Mouse (Mus musculus): ENCODE measurements around the gene Galnt9.
A peak's percentile ranks its signal among the peaks of the same experiment; 100 is the strongest.

Gene Galnt9

GRCm38 (mm10) chr5:110543951-110544690, at the start of gene Galnt9:
TSS of gene Galnt9 (plus strand) at chr5:110544355.
- no peak for DNase-seq (ENCODE audit: low spot score in 2 of 2)

GRCm38 (mm10) chr5:110494396-110494795, 49.8 kb upstream of the Galnt9 start:
- no peak for DNase-seq (ENCODE audit: low spot score in 2 of 2)

GRCm38 (mm10) chr5:110495051-110495450, 49.1 kb upstream of the Galnt9 start:
- no peak for DNase-seq (ENCODE audit: low spot score in 2 of 2)

GRCm38 (mm10) chr5:110497556-110497955, 46.6 kb upstream of the Galnt9 start:
- DNase-seq (ENCODE audit: low spot score in 2 of 2) = no peak

- DNase-seq (ENCODE audit: low spot score in 2 of 2) = no peak
These were observed 46.1 kb upstream of the Galnt9 start for GRCm38 (mm10) chr5:110498071-110498470.

GRCm38 (mm10) chr5:110500233-110500632, 43.9 kb upstream of the Galnt9 start:
- DNase-seq (ENCODE audit: low spot score in 2 of 2) = no peak

- no peak for DNase-seq (ENCODE audit: low spot score in 2 of 2)
These were observed 40.8 kb upstream of the Galnt9 start for GRCm38 (mm10) chr5:110503361-110503760.

GRCm38 (mm10) chr5:110505611-110506294, 38.4 kb upstream of the Galnt9 start:
- DNase-seq (ENCODE audit: low spot score in 2 of 2) = no peak

- DNase-seq (ENCODE audit: low spot score in 2 of 2) = no peak
These were observed 37.9 kb upstream of the Galnt9 start for GRCm38 (mm10) chr5:110506295-110506616.

- no peak for DNase-seq (ENCODE audit: low spot score in 2 of 2)
These were observed 37.3 kb upstream of the Galnt9 start for GRCm38 (mm10) chr5:110506856-110507255.

- no peak for DNase-seq (ENCODE audit: low spot score in 2 of 2)
These were observed 36.2 kb upstream of the Galnt9 start for GRCm38 (mm10) chr5:110507943-110508342.

- no peak for DNase-seq (ENCODE audit: low spot score in 2 of 2)
These were observed 33.8 kb upstream of the Galnt9 start for GRCm38 (mm10) chr5:110510357-110510756.

- no peak for DNase-seq (ENCODE audit: low spot score in 2 of 2)
These were observed 30.4 kb upstream of the Galnt9 start for GRCm38 (mm10) chr5:110513791-110514190.

- DNase-seq (ENCODE audit: low spot score in 2 of 2) = peak; percentile 6 to 9
These were observed 29.5 kb upstream of the Galnt9 start for GRCm38 (mm10) chr5:110514694-110515093.

GRCm38 (mm10) chr5:110516390-110516789, 27.8 kb upstream of the Galnt9 start:
- DNase-seq (ENCODE audit: low spot score in 2 of 2) = no peak

GRCm38 (mm10) chr5:110518086-110518783, 25.9 kb upstream of the Galnt9 start:
- DNase-seq (ENCODE audit: low spot score in 2 of 2) = no peak

- no peak for DNase-seq (ENCODE audit: low spot score in 2 of 2)
These were observed 23.2 kb upstream of the Galnt9 start for GRCm38 (mm10) chr5:110520974-110521373.

GRCm38 (mm10) chr5:110521822-110522221, 22.3 kb upstream of the Galnt9 start:
- DNase-seq (ENCODE audit: low spot score in 2 of 2) = no peak

- DNase-seq (ENCODE audit: low spot score in 2 of 2) = no peak
These were observed 20.9 kb upstream of the Galnt9 start for GRCm38 (mm10) chr5:110523296-110523695.

GRCm38 (mm10) chr5:110525701-110526100, 18.5 kb upstream of the Galnt9 start:
- no peak for DNase-seq (ENCODE audit: low spot score in 2 of 2)

GRCm38 (mm10) chr5:110526556-110526955, 17.6 kb upstream of the Galnt9 start:
- no peak for DNase-seq (ENCODE audit: low spot score in 2 of 2)

GRCm38 (mm10) chr5:110531091-110531490, 13.1 kb upstream of the Galnt9 start:
- DNase-seq (ENCODE audit: low spot score in 2 of 2) = no peak

GRCm38 (mm10) chr5:110534402-110534801, 9.8 kb upstream of the Galnt9 start:
- no peak for DNase-seq (ENCODE audit: low spot score in 2 of 2)

Data from spleen, postnatal 36 days (tissue).